Mouse (Mus musculus) cerebellum, adult (tissue): ENCODE results near the gene T.

Experiments used
- ATAC-seq: cut with Nextera tagmentation; 2 replicates; pipeline ENCODE4 v1.9.2; 2017; ENCODE audit warnings: mild to moderate bottlenecking, moderate library complexity, mixed read lengths; ENCODE audit not compliant: insufficient number of reproducible peaks, low FRiP score, low TSS enrichment

Gene T

GRCm38 (mm10) chr17:8490971-8491370, 56.7 kb downstream of the T start:
- ATAC-seq, result no peak
